Mouse (Mus musculus) retina, adult 2 months (tissue): ENCODE data around the gene Mfn2.
"Not testable (repeated sequence)": the region's sequence is repeated elsewhere in the genome, so short reads cannot be mapped to it uniquely, and the experiment has no call there.

Experiments
- DNase-seq: peaks from one replicate; pipeline ENCODE4 v3.0.0-alpha.2; 2012; ENCODE audit warnings: low read depth, low spot score

Gene Mfn2

GRCm38 (mm10) chr4:147868450-147869031, 36.0 kb downstream of the Mfn2 start, which contains the start of the genes Miip and Fv1:
Miip (minus strand) TSS chr4:147868816.
Fv1 (plus strand) TSS chr4:147868979.
- peak; percentile 93 for DNase-seq

GRCm38 (mm10) chr4:147867563-147868449, 36.7 kb downstream of the Mfn2 start:
- no peak for DNase-seq

DNA sequence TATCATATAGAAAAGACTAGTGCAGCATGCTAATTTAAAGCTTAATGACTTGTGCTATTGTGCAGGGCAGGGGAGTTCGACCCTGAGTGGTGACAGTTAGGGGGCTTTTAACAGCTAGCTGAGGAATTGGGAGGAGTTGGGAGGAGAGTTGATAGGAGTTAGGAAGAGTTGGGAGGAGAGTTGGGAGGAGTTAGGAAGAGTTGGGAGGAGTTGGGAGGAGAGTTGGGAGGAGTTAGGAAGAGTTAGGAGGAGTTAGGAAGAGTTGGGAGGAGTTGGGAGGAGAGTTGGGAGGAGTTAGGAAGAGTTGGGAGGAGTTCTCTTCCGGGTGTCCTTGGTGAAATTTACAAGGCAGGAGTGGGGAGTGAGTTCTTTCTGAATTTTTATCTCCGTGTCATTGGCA, 37.7 kb downstream of the Mfn2 start:
- not testable (repeated sequence) for DNase-seq

- no peak for DNase-seq
Measured at GRCm38 (mm10) chr4:147866056-147866455, 38.4 kb downstream of the Mfn2 start.

DNA sequence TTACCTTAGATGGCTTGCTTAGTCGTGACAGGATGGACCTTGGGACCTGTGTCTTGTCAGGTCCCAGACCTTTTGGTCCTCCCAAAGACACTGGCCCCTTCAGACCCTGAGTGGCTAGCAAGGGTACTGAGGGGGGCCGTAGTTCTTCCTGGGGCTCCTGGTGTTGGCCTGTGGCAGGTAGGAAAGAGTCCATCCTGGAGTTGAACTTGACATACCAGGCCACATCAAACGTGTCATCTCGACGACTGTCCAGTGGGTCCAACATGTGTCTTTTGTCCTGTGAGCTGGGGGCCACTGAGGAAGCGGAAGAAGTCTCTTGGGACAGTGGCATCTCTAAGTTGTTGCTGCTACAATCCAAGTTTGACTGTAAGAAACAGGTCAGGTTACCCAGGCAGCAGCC, 38.9 kb downstream of the Mfn2 start:
- no peak for DNase-seq

GRCm38 (mm10) chr4:147862051-147862450, 42.5 kb downstream of the Mfn2 start:
- DNase-seq: no peak

DNA sequence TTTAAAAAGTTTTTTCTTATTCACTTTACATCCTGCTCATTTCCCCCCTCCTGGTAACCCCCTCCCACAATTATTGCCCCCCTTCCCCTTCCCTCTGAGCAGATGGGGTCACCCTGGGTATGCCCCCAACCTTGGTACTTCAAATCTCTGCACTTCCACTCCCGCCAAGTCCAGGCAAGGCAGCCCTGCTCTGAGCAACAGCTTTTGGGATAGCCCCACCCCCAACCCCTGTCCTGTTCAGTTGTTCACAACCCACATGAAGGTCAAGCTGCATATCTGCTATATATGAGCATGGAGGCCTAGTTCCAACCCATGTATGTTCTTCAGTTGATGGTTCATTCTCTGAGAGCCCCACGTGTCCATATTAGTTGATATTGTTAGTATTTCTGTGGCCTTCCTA, 53.7 kb downstream of the Mfn2 start:
- no peak for DNase-seq

DNA sequence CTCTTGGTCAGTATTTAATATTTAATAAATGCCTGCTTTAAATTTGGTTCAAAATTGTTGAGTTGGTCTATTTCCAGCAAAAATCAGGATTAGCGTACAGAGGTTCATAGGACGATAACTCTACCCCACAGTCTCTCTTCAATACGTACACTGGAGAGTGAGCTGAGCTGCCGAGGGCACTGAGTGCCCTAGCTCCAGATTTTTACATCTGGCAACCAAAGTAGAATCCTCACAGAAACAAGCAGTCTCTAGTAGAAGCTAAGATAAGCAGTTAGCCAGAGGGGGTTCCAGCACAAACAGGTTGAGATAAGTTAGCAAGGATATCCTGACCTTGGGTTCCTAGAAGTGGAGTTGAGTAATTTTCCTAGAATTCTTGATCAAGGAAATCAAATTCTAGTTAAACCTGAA, 55.9 kb downstream of the Mfn2 start:
- no peak for DNase-seq

GRCm38 (mm10) chr4:147847614-147848583, 56.6 kb downstream of the Mfn2 start, which contains the start of gene Zfp933:
Zfp933 (minus strand) TSS chr4:147848366.
- DNase-seq: peak; percentile 83

DNA sequence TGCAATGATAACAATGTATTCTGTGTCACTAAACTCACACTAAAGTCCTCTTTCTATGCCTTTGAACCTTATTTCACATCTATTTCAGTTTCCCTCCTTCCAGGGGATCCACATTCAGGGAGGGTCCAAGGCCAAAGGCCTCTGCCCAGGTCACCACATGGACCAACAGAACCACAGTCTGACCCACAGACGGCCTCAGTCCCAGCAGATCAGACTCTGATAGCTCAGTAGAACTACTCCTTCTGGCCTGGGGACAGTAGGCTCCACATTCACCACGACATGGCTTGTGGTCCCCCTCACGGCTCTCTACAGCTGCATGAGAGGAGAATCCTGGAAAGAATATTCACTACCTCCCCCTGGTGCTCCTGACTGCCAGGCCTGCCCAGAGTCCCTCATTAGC, 61.6 kb downstream of the Mfn2 start:
- DNase-seq: no peak

DNA sequence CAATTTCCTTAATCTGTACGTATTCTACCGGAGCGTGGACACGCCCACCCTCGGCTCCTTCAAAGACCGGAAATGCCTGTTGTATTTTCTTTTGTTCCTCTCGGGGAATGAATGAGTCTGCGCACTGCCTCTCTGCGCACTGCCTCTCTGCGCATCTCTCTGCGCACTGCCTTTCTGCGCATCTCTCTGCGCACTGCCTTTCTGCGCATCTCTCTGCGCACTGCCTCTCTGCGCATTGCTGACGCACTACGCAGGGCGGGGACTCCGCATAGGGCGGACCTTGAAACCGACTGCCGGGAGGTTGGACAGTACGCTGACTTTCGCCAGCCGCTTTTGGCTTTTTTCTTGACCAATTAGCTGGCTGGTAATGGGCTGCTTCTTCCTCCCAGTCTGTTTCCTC, 65.2 kb downstream of the Mfn2 start:
- DNase-seq: not testable (repeated sequence)

GRCm38 (mm10) chr4:147824389-147824788, 80.1 kb downstream of the Mfn2 start:
- DNase-seq: no peak
